Mouse (Mus musculus): ENCODE measurements at regions not wholly inside any gene's neighbourhood (a gene's known extent, or its start where the extent isn't known, plus 50 kb on each side); places are given as distances from the start of the nearest gene placed in this dataset.

GRCm38 (mm10) chr19:59574346-59574745 lies 116.2 kb downstream of the Emx2 start:
- in situ Hi-C loops (cut with MboI; ENCODE audit: low pct_ligation_motif_present, low pct_unique_long_range_greater_than_20kb, low sequenced_read_pairs), result no loop called here
- no peaks in the 10 kb centered on the region for H3K27me3 ChIP-seq (replicated peaks)
- dilution Hi-C loops (cut with MboI; ENCODE audit: extremely low pct_ligation_motif_present, extremely low pct_unique_long_range_greater_than_20kb, low sequenced_read_pairs), result no loop called here
- no peaks in the 10 kb centered on the region for H3K36me3 ChIP-seq (replicated peaks in 1 of 2; ENCODE audit: control insufficient read depth in 1 of 2, insufficient read depth in 1 of 2, low read length in 1 of 2)
- no peak overlapping the region for H3K4me3 ChIP-seq (replicated peaks in 1 of 3; ENCODE audit: low read depth in 2 of 3, low read length in 2 of 3, poor library complexity in 1 of 3)
- no peaks in the 10 kb centered on the region for H3K9me3 ChIP-seq (replicated peaks; ENCODE audit: low read length)
- H3K27ac ChIP-seq (ENCODE audit: insufficient read depth, low read depth), result no peak overlapping the region
- DNase-seq (ENCODE audit: extremely low read depth), result no peak
- no peaks in the 10 kb centered on the region for H3K79me2 ChIP-seq (replicated peaks; ENCODE audit: control insufficient read depth, extremely low read depth, insufficient read depth, poor library complexity, severe bottlenecking)
- H3K9ac ChIP-seq (ENCODE audit: insufficient read depth, low read depth), result no peak overlapping the region
- no peak overlapping the region for H3K4me2 ChIP-seq (ENCODE audit: insufficient read depth, low read depth, poor library complexity, severe bottlenecking)
- H3K4me1 ChIP-seq (ENCODE audit: control insufficient read depth in 1 of 2, insufficient read depth in 2 of 2), result peaks cover 0 to 7% of the 10 kb centered on the region in 2 experiments; a peak in 2 of 4 replicates
- TF ChIP-seq USF1 (IDR thresholded peaks at IDR 0.05; ENCODE audit: low read depth, low read length) (no peak), RAD21 (IDR thresholded peaks at IDR 0.05; ENCODE audit: low read depth, low read length) (no peak), CHD1 (IDR thresholded peaks at IDR 0.05; ENCODE audit: low read depth, low read length) (no peak), MAFK (IDR thresholded peaks at IDR 0.05; ENCODE audit: insufficient replicate concordance, low read length) (no peak), NELFE (IDR thresholded peaks at IDR 0.05; ENCODE audit: low read depth, low read length) (no peak), KAT2A (IDR thresholded peaks at IDR 0.05; ENCODE audit: insufficient replicate concordance, low read length) (no peak), JUND (conservative IDR thresholded peaks at IDR 0.05; ENCODE audit: low read depth, low read length) (no peak), EP300 (IDR thresholded peaks at IDR 0.05; ENCODE audit: low read length) (no peak), ZNF384 (IDR thresholded peaks at IDR 0.05; ENCODE audit: low read depth, low read length) (no peak), MYC (IDR thresholded peaks at IDR 0.05; ENCODE audit: low read depth, low read length) (no peak), POLR2AphosphoS2 (IDR thresholded peaks at IDR 0.05; ENCODE audit: low read depth, low read length) (no peak), POLR2A (IDR thresholded peaks at IDR 0.05; ENCODE audit: low read depth, low read length) (no peak), RCOR1 (conservative IDR thresholded peaks at IDR 0.05; ENCODE audit: low read depth, low read length) (no peak), HCFC1 (IDR thresholded peaks at IDR 0.05; ENCODE audit: low read depth, low read length) (no peak), CTCF (conservative IDR thresholded peaks at IDR 0.05 in 1 of 2, IDR thresholded peaks at IDR 0.05 in 1 of 2; ENCODE audit: low read depth in 2 of 2, low read length in 2 of 2) (no peak), GABPA (IDR thresholded peaks at IDR 0.05; ENCODE audit: insufficient replicate concordance, low read depth, low read length) (no peak), USF2 (conservative IDR thresholded peaks at IDR 0.05; ENCODE audit: low read depth, low read length) (no peak), NRF1 (IDR thresholded peaks at IDR 0.05; ENCODE audit: low read depth, low read length) (no peak), UBTF (IDR thresholded peaks at IDR 0.05; ENCODE audit: low read depth, low read length) (no peak), TBP (conservative IDR thresholded peaks at IDR 0.05; ENCODE audit: low read depth, low read length) (no peak)

- dilution Hi-C loops (cut with MboI; ENCODE audit: extremely low pct_ligation_motif_present, extremely low pct_unique_long_range_greater_than_20kb, low sequenced_read_pairs), result no loop called here
- peaks cover 0 to 14% of the 10 kb centered on the region in 2 experiments; a peak in 2 of 4 replicates for H3K4me1 ChIP-seq (ENCODE audit: control insufficient read depth in 1 of 2, insufficient read depth in 2 of 2)
- no peaks in the 10 kb centered on the region for H3K79me2 ChIP-seq (replicated peaks; ENCODE audit: control insufficient read depth, extremely low read depth, insufficient read depth, poor library complexity, severe bottlenecking)
- no peak overlapping the region for H3K9ac ChIP-seq (ENCODE audit: insufficient read depth, low read depth)
- no peak overlapping the region for H3K4me3 ChIP-seq (replicated peaks in 1 of 3; ENCODE audit: low read depth in 2 of 3, low read length in 2 of 3, poor library complexity in 1 of 3)
- H3K4me2 ChIP-seq (ENCODE audit: insufficient read depth, low read depth, poor library complexity, severe bottlenecking), result no peak overlapping the region
- no peaks in the 10 kb centered on the region for H3K27me3 ChIP-seq (replicated peaks)
- no peak for DNase-seq (ENCODE audit: extremely low read depth)
- TF ChIP-seq MXI1 (IDR thresholded peaks at IDR 0.05; ENCODE audit: low read depth, low read length), result no peak
- no peak for TF ChIP-seq EP300 (IDR thresholded peaks at IDR 0.05; ENCODE audit: low read length)
- no peak for TF ChIP-seq UBTF (IDR thresholded peaks at IDR 0.05; ENCODE audit: low read depth, low read length)
- TF ChIP-seq NELFE (IDR thresholded peaks at IDR 0.05; ENCODE audit: low read depth, low read length), result no peak
- TF ChIP-seq RAD21 (IDR thresholded peaks at IDR 0.05; ENCODE audit: low read depth, low read length), result no peak
- no peak for TF ChIP-seq TBP (conservative IDR thresholded peaks at IDR 0.05; ENCODE audit: low read depth, low read length)
- TF ChIP-seq JUND (conservative IDR thresholded peaks at IDR 0.05; ENCODE audit: low read depth, low read length), result no peak
- TF ChIP-seq CHD2 (IDR thresholded peaks at IDR 0.05; ENCODE audit: low read length), result no peak
- TF ChIP-seq BHLHE40 (IDR thresholded peaks at IDR 0.05; ENCODE audit: low read depth, low read length), result no peak
- TF ChIP-seq MAFK (IDR thresholded peaks at IDR 0.05; ENCODE audit: insufficient replicate concordance, low read length), result no peak
- TF ChIP-seq SMC3 (IDR thresholded peaks at IDR 0.05; ENCODE audit: low read depth, low read length), result no peak
- TF ChIP-seq USF1 (IDR thresholded peaks at IDR 0.05; ENCODE audit: low read depth, low read length), result no peak
- TF ChIP-seq NRF1 (IDR thresholded peaks at IDR 0.05; ENCODE audit: low read depth, low read length), result no peak
- no peak for TF ChIP-seq ZMIZ1 (IDR thresholded peaks at IDR 0.05; ENCODE audit: low read depth, low read length)
- TF ChIP-seq TCF12 (IDR thresholded peaks at IDR 0.05; ENCODE audit: low read depth, low read length), result no peak
- no peaks in the 10 kb centered on the region for H3K36me3 ChIP-seq (replicated peaks in 1 of 2; ENCODE audit: control insufficient read depth in 1 of 2, insufficient read depth in 1 of 2, low read length in 1 of 2)
- H3K9me3 ChIP-seq (replicated peaks; ENCODE audit: low read length), result no peaks in the 10 kb centered on the region
- in situ Hi-C loops (cut with MboI; ENCODE audit: low pct_ligation_motif_present, low pct_unique_long_range_greater_than_20kb, low sequenced_read_pairs), result no loop called here
- H3K27ac ChIP-seq (ENCODE audit: insufficient read depth, low read depth), result no peak overlapping the region
These were observed 119.7 kb downstream of the Emx2 start for GRCm38 (mm10) chr19:59577886-59578285.
